Mouse (Mus musculus): Measurements from ENCODE around the gene Ldhd.

- TF ChIP-seq CTCF (IDR thresholded peaks at IDR 0.05; ENCODE audit: borderline replicate concordance, extremely low read depth, insufficient read depth, insufficient read length) (no peak), POLR2A (IDR thresholded peaks at IDR 0.05; ENCODE audit: borderline replicate concordance, extremely low read depth, insufficient read depth, insufficient read length, poor library complexity, severe bottlenecking) (no peak)
Measured at GRCm38 (mm10) chr8:111587545-111588094, 42.6 kb downstream of the Ldhd start.
